Mouse (Mus musculus) bone marrow, adult 2 months (tissue): ENCODE data around the gene Rnf5.

Experiments used
- CTCF ChIP-seq: fragments of 200-500 bp; IDR thresholded peaks from 2 replicates; pipeline ENCODE4 v1.5.1; 2011; ENCODE audit warnings: low read length, control low read depth; ENCODE audit not compliant: control insufficient read depth, insufficient read depth
- POLR2A ChIP-seq: fragments of 200-500 bp; IDR thresholded peaks from 2 replicates; pipeline ENCODE4 v1.6.1; 2011; ENCODE audit warnings: low read depth, mild to moderate bottlenecking, control low read depth, low read length, borderline replicate concordance; ENCODE audit not compliant: control insufficient read depth

DNA sequence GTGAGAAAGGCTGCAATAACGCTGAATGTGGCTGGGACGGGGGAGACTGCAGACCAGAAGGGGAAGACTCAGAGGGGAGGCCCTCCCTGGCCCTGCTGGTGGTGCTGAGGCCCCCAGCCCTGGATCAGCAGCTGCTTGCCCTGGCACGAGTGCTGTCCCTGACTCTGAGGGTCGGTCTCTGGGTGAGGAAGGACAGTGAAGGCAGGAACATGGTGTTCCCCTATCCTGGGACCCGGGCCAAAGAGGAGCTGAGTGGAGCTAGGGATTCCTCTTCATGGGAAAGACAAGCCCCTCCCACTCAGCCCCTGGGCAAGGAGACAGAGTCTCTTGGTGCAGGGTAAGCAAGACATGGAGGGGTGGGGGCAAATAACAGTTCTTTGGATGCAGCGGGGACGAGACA is 20.1 kb downstream of the Rnf5 start:
- TF ChIP-seq CTCF (no peak), POLR2A (no peak)
